Mouse (Mus musculus) ES-E14 (cell line): ENCODE data around the gene Zfhx3. TPM values are rescaled to one million over a fixed set of nuclear protein-coding genes. Genes with fewer than 3 reads are reported as not detected.

Experiments
- DNase-seq: peaks from one replicate; pipeline ENCODE4 v3.0.0-alpha.2; 2013; ENCODE audit warnings: low read depth, low spot score
- H3K27ac ChIP-seq: 2 replicates; pipeline ENCODE4 v1.5.1; 2012; ENCODE audit warnings: low read depth, mild to moderate bottlenecking, low read length, moderate library complexity, mixed read lengths; ENCODE audit not compliant: poor library complexity, insufficient read depth, severe bottlenecking
- H3K36me3 ChIP-seq: 2 replicates; pipeline ENCODE4 v1.6.1; 2012; ENCODE audit warnings: mild to moderate bottlenecking, low read length, moderate library complexity, mixed read lengths; ENCODE audit not compliant: control insufficient read depth, poor library complexity, insufficient read depth, severe bottlenecking
- H3K4me1 ChIP-seq, 2 experiments: fragments of 150-350 bp in 1 of 2; sonication (generic) in 1 of 2; 2 replicates each; pipeline ENCODE4 v1.6.1; 2012; ENCODE audit warnings: low read length in 2 of 2, mild to moderate bottlenecking in 1 of 2, mixed read lengths in 1 of 2; ENCODE audit not compliant: control insufficient read depth in 2 of 2, insufficient read depth in 2 of 2, poor library complexity in 1 of 2
- H3K4me3 ChIP-seq, 2 experiments: fragments of 150-350 bp in 1 of 2; sonication (generic) in 1 of 2; 2 replicates each; pipeline ENCODE4 v1.5.1; 2012; ENCODE audit warnings: low read length in 2 of 2, low read depth in 1 of 2, mild to moderate bottlenecking in 1 of 2, mixed read lengths in 1 of 2; ENCODE audit not compliant: insufficient read depth in 1 of 2, poor library complexity in 1 of 2, severe bottlenecking in 1 of 2
- H3K9ac ChIP-seq: 2 replicates; pipeline ENCODE4 v1.6.1; 2012; ENCODE audit warnings: low read depth, mild to moderate bottlenecking, low read length, mixed read lengths; ENCODE audit not compliant: poor library complexity, insufficient read depth, severe bottlenecking
- H3K9me3 ChIP-seq: fragments of 150-350 bp; sonication (generic); 2 replicates; pipeline ENCODE4 v1.6.1; 2012; ENCODE audit warnings: low read depth, mild to moderate bottlenecking, low read length; ENCODE audit not compliant: control insufficient read depth, insufficient read depth
- CHD2 ChIP-seq: IDR thresholded peaks from 2 replicates; pipeline ENCODE4 v1.6.1; 2014; ENCODE audit warnings: mild to moderate bottlenecking, low read depth, low read length, inconsistent platforms
- HCFC1 ChIP-seq: IDR thresholded peaks from 2 replicates; pipeline ENCODE4 v1.6.1; 2012; ENCODE audit warnings: low read length, inconsistent platforms, borderline replicate concordance; ENCODE audit not compliant: insufficient read depth
- MAFK ChIP-seq: IDR thresholded peaks from 2 replicates; pipeline ENCODE4 v1.6.1; 2014; ENCODE audit warnings: mild to moderate bottlenecking, low read depth, low read length, inconsistent platforms; ENCODE audit not compliant: insufficient read depth
- ZC3H11A ChIP-seq: IDR thresholded peaks from 2 replicates; pipeline ENCODE4 v1.6.1; 2012; ENCODE audit warnings: low read depth, mild to moderate bottlenecking, inconsistent platforms, low read length, borderline replicate concordance
- ZNF384 ChIP-seq: IDR thresholded peaks from 2 replicates; pipeline ENCODE4 v1.6.1; 2012; ENCODE audit warnings: low read depth, low read length, inconsistent platforms
- in situ Hi-C, 2 experiments: fragments of 600-800 bp; cut with MboI; formaldehyde crosslinking; loops; one replicate each; pipeline ENCODE4 v1.15.1; 2025; ENCODE audit warnings: low sequenced_read_pairs in 2 of 2, inconsistent platforms in 1 of 2; ENCODE audit not compliant: unreplicated experiment in 2 of 2
- total RNA-seq: library from RNA; depleted of rRNA; stranded (reverse); fragments of 300-350 nt; gene quantifications from 2 replicates; pipeline ENCODE4 v1.2.3, GENCODE M21; 2012

Zfhx3 gene
- total RNA-seq, 1 experiment: 8.8 TPM

- in situ Hi-C loops: no loop called here
- Histone ChIP-seq H3K9ac (0 out of 2 replicates have a peak overlapping the region, but pooled peaks have one; percentile 2), H3K4me3 (no peak overlapping the region), H3K27ac (no peak overlapping the region), H3K4me1 (peaks cover 14 to 27% of the 10 kb centered on the region in 2 experiments), H3K9me3 (no peaks in the 10 kb centered on the region), H3K36me3 (no peaks in the 10 kb centered on the region)
- TF ChIP-seq CHD2: no peak
- TF ChIP-seq HCFC1: no peak
- TF ChIP-seq MAFK: no peak
- TF ChIP-seq ZC3H11A: no peak
- TF ChIP-seq ZNF384: no peak
- no peak for DNase-seq
Measured at GRCm38 (mm10) chr8:108712001-108712411, 769.6 kb downstream of the Zfhx3 start.

GRCm38 (mm10) chr8:108712607-108713006, 770.2 kb downstream of the Zfhx3 start:
- no peak for TF ChIP-seq ZNF384
- TF ChIP-seq MAFK: no peak
- TF ChIP-seq HCFC1: no peak
- no peak for TF ChIP-seq CHD2
- no peak for TF ChIP-seq ZC3H11A
- Histone ChIP-seq H3K36me3 (no peaks in the 10 kb centered on the region), H3K4me3 (no peak overlapping the region), H3K9ac (no peak overlapping the region), H3K9me3 (no peaks in the 10 kb centered on the region), H3K4me1 (peaks cover 14 to 28% of the 10 kb centered on the region in 2 experiments), H3K27ac (no peak overlapping the region)
- no peak for DNase-seq
- in situ Hi-C loops: no loop called here

GRCm38 (mm10) chr8:108713346-108714142, 771.1 kb downstream of the Zfhx3 start:
- H3K4me1 ChIP-seq: peaks cover 19 to 34% of the 10 kb centered on the region in 2 experiments
- TF ChIP-seq MAFK (no peak), ZNF384 (peak; percentile 61; the same call in 1 of the 2 replicates), ZC3H11A (no peak), CHD2 (no peak), HCFC1 (no peak)
- H3K9me3 ChIP-seq: no peaks in the 10 kb centered on the region
- no peak for DNase-seq
- peak overlapping the region; percentile 4 to 89; a peak in 3 of 4 replicates for H3K4me3 ChIP-seq
- H3K9ac ChIP-seq: no peak overlapping the region
- H3K36me3 ChIP-seq: no peaks in the 10 kb centered on the region
- in situ Hi-C loops: no loop called here
- no peak overlapping the region for H3K27ac ChIP-seq

- no peak for DNase-seq
- TF ChIP-seq MAFK: no peak
- TF ChIP-seq ZC3H11A: no peak
- no peak for TF ChIP-seq CHD2
- TF ChIP-seq HCFC1: no peak
- no peak for TF ChIP-seq ZNF384
- H3K4me1 ChIP-seq: peaks cover 18 to 32% of the 10 kb centered on the region in 2 experiments
- no peaks in the 10 kb centered on the region for H3K9me3 ChIP-seq
- H3K9ac ChIP-seq: peak overlapping the region; percentile 79
- in situ Hi-C loops: no loop called here
- H3K27ac ChIP-seq: peak overlapping the region; percentile 61; the same call in 1 of the 2 replicates
- H3K4me3 ChIP-seq: peak overlapping the region; percentile 89 to 93
- H3K36me3 ChIP-seq: no peaks in the 10 kb centered on the region
Measured at GRCm38 (mm10) chr8:108714143-108714635, 771.7 kb downstream of the Zfhx3 start.
